Mouse (Mus musculus): ENCODE measurements around the gene Gripap1. TPM values are rescaled to one million over a fixed set of nuclear protein-coding genes. Genes with fewer than 3 reads are reported as not detected.
"Not testable (repeated sequence)": the region's sequence is repeated elsewhere in the genome, so short reads cannot be mapped to it uniquely, and the experiment has no call there.

Gene Gripap1
- total RNA-seq (2021): 100 to 1,000 TPM; 105 to 108 TPM
- long read RNA-seq, experiment 1, transcript Gripap1-203 (26 exons, 3,015 nt): major isoform, 17 of 56 reads
- long read RNA-seq, experiment 1, partial matches to known transcripts: 9 of 56 reads
- long read RNA-seq, experiment 1, other reads (novel, unspliced or antisense): 26 of 56 reads
- long read RNA-seq, experiment 2, transcript Gripap1-203 (26 exons, 3,015 nt): major isoform, 22 of 61 reads
- long read RNA-seq, experiment 2, partial matches to known transcripts: 8 of 61 reads
- long read RNA-seq, experiment 2, other reads (novel, unspliced or antisense): 26 of 61 reads

- DNase-seq (ENCODE audit: low spot score in 2 of 2): peak; percentile 65 to 74
- H3K27ac ChIP-seq: peak within 1 kb of the TSS; percentile 99
- H3K4me3 ChIP-seq: peak within 1 kb of the TSS; percentile 74
- no peak for TF ChIP-seq CTCF (conservative IDR thresholded peaks at IDR 0.05)
These were observed at the start of gene Gripap1 for GRCm38 (mm10) chrX:7789542-7790136. Gripap1 (plus strand) TSS chrX:7789765.

DNA sequence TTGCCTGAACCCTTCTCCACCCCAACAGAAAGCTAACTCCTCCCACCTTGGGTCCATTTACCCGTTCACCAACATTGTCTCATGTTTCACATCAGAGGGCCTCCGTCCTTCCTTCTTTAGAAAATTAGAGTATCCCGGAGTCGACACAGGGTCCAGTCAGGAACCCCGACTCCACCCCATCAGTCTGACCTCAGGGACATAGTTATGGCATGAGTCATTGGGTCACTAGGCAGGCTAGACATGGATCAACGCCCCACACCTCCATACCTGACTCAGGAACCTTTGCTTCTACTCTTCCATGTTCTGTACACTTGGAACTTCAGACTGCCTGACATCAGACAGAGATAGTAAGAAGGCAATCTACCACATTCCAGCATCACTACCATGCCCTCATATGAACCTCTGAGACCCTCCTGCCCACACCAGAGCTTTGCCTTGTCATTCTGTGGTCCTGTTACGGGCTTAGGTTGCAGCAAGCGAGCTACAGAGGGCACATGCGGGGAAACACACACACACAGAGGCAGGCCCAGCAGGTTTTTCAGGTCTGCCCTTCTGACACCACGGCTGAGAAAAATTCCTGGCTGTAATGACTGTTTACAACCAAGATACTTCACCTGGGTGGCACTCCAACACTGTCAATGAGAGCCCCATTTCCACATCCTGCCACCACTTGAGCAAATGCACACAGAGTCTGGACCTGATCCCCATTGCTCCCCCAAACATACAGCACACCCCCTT lies 49.3 kb upstream of the Gripap1 start:
- no peak overlapping the region for H3K27ac ChIP-seq
- DNase-seq (ENCODE audit: low spot score in 2 of 2): no peak
- no peak overlapping the region for H3K4me3 ChIP-seq
- TF ChIP-seq CTCF (conservative IDR thresholded peaks at IDR 0.05): no peak

DNA sequence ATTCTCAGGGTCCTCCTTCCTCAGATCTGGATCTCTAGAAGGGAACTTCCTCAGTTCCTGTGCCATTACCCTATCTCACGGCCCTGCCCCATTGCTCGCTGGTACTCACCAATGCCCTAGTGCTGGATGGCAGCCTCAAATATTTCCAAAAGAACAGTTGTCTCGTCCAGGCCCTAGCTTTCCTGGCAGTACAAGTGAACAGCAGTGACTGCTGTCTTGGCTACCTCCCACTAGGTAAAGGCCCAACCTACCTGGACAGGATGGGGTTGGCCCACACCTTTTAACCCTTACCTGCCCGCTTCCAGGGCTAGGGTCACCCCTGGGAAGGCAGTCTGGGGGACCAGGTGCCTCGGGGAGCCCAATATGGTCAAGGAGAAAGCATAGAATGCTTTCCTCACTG lies 48.5 kb upstream of the Gripap1 start:
- no peak for TF ChIP-seq CTCF (conservative IDR thresholded peaks at IDR 0.05)
- no peak overlapping the region for H3K27ac ChIP-seq
- H3K4me3 ChIP-seq: no peak overlapping the region
- no peak for DNase-seq (ENCODE audit: low spot score in 2 of 2)

DNA sequence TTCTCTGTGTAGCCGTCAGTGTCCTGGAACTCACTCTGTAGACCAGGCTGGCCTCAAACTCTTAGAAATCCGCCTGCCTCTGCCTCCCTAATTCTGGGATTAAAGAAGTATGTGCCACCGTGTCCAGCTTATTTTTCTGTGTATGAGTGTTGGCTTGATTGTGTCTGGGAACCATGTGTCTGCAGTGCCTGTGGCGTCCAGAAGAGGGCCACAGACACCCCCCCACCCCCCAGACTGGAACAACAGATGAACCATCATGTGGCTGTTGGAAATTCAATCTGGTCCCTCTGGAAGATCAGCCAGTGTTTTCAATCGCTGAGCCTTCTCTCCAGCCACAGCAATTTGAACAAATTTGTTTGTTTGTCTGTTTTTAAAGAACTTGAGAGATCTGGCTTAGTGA lies 46.1 kb upstream of the Gripap1 start:
- peak; percentile 74 for TF ChIP-seq CTCF (conservative IDR thresholded peaks at IDR 0.05)
- no peak for DNase-seq (ENCODE audit: low spot score in 2 of 2)
- no peak overlapping the region for H3K4me3 ChIP-seq
- H3K27ac ChIP-seq: no peak overlapping the region

DNA sequence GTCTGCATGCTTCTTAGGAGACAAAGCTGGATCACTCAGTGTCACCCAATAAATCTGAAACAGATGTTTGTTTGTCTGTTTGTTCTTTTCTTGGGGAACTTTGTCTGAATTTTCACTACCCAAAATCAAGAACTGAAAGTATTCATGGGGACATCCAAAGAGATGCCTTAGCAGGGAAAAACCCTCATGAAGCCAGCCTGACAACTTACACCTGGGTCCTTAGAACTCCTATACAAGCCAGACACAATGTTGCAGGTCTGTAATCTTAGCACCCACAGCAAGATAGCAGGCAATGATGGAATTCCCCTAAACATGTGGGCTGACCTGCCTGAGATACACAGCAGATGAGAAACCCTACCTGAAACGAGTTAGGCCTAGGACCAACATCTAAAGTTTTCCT lies 44.6 kb upstream of the Gripap1 start:
- Histone ChIP-seq H3K4me3 (no peak overlapping the region), H3K27ac (no peak overlapping the region)
- DNase-seq (ENCODE audit: low spot score in 2 of 2): no peak
- TF ChIP-seq CTCF (conservative IDR thresholded peaks at IDR 0.05): no peak

GRCm38 (mm10) chrX:7745429-7745828 lies 44.1 kb upstream of the Gripap1 start:
- no peak overlapping the region for H3K4me3 ChIP-seq
- no peak for DNase-seq (ENCODE audit: low spot score in 2 of 2)
- H3K27ac ChIP-seq: no peak overlapping the region
- no peak for TF ChIP-seq CTCF (conservative IDR thresholded peaks at IDR 0.05)

GRCm38 (mm10) chrX:7750432-7751116 lies 39.0 kb upstream of the Gripap1 start, which contains the start of gene Ccdc120:
Ccdc120 (minus strand) TSS chrX:7750905.
- Histone ChIP-seq H3K27ac (peak within 1 kb of the TSS; percentile 72), H3K4me3 (peak within 1 kb of the TSS; percentile 69)
- no peak for TF ChIP-seq CTCF (conservative IDR thresholded peaks at IDR 0.05)
- peak; percentile 67 to 74 for DNase-seq (ENCODE audit: low spot score in 2 of 2)

DNA sequence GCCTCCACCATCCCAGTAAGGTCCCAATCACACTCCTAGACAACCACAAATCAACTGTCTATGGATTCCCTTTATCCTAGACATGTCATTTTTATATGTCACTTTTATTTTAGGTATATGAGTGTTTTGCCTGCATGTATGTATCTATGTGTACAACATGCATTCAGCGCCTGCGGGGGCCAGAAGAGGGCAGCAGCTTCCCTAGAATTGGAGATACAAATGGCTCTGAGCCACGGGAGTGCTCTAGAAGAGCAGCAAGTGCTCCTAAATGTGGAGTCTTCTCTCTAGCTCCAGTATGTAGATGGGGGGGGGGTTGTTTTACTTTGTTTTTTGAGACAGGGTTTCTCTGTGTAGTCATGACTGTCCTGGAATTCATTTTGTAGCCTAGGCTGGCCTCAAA lies 35.9 kb upstream of the Gripap1 start:
- H3K4me3 ChIP-seq; DNase-seq (ENCODE audit: low spot score in 2 of 2); H3K27ac ChIP-seq: not testable (repeated sequence)
- TF ChIP-seq CTCF (conservative IDR thresholded peaks at IDR 0.05): peak; percentile 62

DNA sequence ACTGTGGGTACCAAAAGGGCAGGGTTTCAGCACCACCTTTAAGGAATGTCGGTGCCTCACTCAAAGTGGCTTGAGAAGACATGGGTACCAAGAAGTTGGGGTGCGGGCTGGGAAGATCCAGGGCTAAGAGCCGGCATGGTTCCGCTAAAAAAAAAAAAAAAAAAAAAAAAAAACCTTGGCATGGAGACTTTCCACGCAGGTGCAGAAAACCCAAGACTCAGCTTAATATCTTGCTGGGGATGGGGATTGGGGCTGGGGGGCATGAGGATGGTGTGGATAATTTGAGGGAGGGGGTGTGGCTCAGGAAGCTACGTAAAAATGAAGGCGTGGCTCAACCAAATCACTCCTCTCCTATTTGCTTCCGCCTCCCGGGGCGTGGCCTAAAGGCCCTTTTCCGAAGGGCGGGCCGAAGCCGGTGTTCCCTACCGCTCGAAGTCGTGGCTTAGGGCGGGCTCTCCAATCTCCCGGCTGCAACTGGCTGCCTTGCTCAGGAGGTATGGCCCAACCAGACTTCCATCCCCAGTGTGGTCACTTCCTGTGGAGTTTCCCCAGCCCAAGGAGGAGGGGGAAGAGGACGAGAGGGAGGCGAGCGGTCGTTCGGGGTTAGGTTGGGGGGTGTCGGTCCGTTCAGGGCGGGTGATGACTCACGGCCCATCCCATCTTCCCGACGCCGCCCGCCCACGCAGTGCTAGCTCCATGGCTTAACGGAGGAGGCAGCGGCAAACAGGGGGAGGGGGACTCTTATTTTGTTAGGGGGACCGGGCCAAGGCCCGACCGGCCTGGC lies 27.2 kb upstream of the Gripap1 start, which contains the start of gene Tfe3:
Tfe3 (plus strand) TSS at position 424 of the 784 bp plus-strand sequence.
- TF ChIP-seq CTCF (conservative IDR thresholded peaks at IDR 0.05): no peak
- peak; percentile 84 to 95 for DNase-seq (ENCODE audit: low spot score in 2 of 2)
- H3K27ac ChIP-seq: peak within 1 kb of the TSS; percentile 83
- H3K4me3 ChIP-seq: peak within 1 kb of the TSS; percentile 73

DNA sequence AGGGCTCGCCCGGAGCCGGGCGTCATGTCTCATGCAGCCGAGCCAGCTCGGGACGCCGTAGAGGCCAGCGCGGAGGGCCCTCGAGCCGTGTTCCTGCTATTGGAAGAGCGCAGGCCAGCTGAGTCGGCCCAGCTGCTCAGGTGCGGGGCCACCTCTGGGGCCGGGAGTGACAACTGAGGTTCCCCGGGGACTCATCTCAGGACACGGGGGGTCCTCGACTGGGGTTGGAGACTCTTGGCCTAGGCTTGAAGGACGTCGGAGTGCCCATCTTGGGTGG lies 26.7 kb upstream of the Gripap1 start:
- no peak for DNase-seq (ENCODE audit: low spot score in 2 of 2)
- Histone ChIP-seq H3K27ac (peak overlapping the region; percentile 83), H3K4me3 (peak overlapping the region; percentile 73)
- TF ChIP-seq CTCF (conservative IDR thresholded peaks at IDR 0.05): no peak

- no peak for TF ChIP-seq CTCF (conservative IDR thresholded peaks at IDR 0.05)
- Histone ChIP-seq H3K4me3 (peak overlapping the region; percentile 73), H3K27ac (peak overlapping the region; percentile 83; the same call in 1 of the 2 replicates)
- peak in 1 of 2 experiments; percentile 27 for DNase-seq (ENCODE audit: low spot score in 2 of 2)
These were observed 25.8 kb upstream of the Gripap1 start for GRCm38 (mm10) chrX:7763631-7764393.

Data from layer of hippocampus, adult 2 months (tissue).